Comparison of ENCODE assay signal across 20 mouse cellular contexts in genomic region chr10:121704871-121705270, GRCm38 (mm10).
"Had no signal": no experiment of that assay in that cellular context is flagged by ENCODE, and none has a peak within 500 bp of the region (broad histone marks: within the 10 kb centered on the region; RNA-seq: fewer than 3 reads in every experiment).

No protein-coding gene starts in this region.

- H3K27me3 ChIP-seq: liver, embryonic 13.5 days; midbrain, embryonic 13.5 days; neural tube, embryonic 13.5 days; stomach, embryonic 15.5 days had no signal

- H3K9ac ChIP-seq: liver, embryonic 13.5 days; midbrain, embryonic 13.5 days; neural tube, embryonic 13.5 days; stomach, embryonic 15.5 days had no signal

- DNase-seq: kidney, postnatal 10 days; kidney, postnatal 36 days; layer of hippocampus, postnatal 36 days; liver, embryonic 13.5 days; lung, adult 2 months; lung, postnatal 14 days; retina, postnatal 1 day; right cerebral cortex, postnatal 25 days; spleen, adult 18-20 months; thymus, adult 2 months; thymus, postnatal 14 days; thymus, postnatal 4 days had no signal

- ATAC-seq: midbrain, embryonic 13.5 days; midbrain, embryonic 16.5 days had no signal

- H3K4me2 ChIP-seq: liver, embryonic 13.5 days; midbrain, embryonic 13.5 days; neural tube, embryonic 13.5 days; stomach, embryonic 15.5 days had no signal

- H3K9me3 ChIP-seq: liver, embryonic 13.5 days; midbrain, embryonic 10.5 days; midbrain, embryonic 13.5 days; neural tube, embryonic 13.5 days; stomach, embryonic 15.5 days had no signal

- H3K4me3 ChIP-seq: left cerebral cortex, adult 2 months; liver, embryonic 13.5 days; midbrain, embryonic 10.5 days; midbrain, embryonic 13.5 days; myocyte; neural tube, embryonic 13.5 days; stomach, embryonic 15.5 days had no signal

- H3K27ac ChIP-seq: left cerebral cortex, adult 2 months; liver, embryonic 13.5 days; macrophage; midbrain, embryonic 10.5 days; midbrain, embryonic 13.5 days; neural tube, embryonic 13.5 days; stomach, embryonic 15.5 days had no signal

- H3K4me1 ChIP-seq: liver, embryonic 13.5 days; midbrain, embryonic 10.5 days; midbrain, embryonic 13.5 days; neural tube, embryonic 13.5 days; stomach, embryonic 15.5 days had no signal

- H3K36me3 ChIP-seq: liver, embryonic 13.5 days; midbrain, embryonic 10.5 days; midbrain, embryonic 13.5 days; neural tube, embryonic 13.5 days; stomach, embryonic 15.5 days had no signal
